Mouse (Mus musculus): ENCODE results near the gene Kcnn1.
A peak's percentile ranks its signal among the peaks of the same experiment; 100 is the strongest.

The Kcnn1 gene

DNA sequence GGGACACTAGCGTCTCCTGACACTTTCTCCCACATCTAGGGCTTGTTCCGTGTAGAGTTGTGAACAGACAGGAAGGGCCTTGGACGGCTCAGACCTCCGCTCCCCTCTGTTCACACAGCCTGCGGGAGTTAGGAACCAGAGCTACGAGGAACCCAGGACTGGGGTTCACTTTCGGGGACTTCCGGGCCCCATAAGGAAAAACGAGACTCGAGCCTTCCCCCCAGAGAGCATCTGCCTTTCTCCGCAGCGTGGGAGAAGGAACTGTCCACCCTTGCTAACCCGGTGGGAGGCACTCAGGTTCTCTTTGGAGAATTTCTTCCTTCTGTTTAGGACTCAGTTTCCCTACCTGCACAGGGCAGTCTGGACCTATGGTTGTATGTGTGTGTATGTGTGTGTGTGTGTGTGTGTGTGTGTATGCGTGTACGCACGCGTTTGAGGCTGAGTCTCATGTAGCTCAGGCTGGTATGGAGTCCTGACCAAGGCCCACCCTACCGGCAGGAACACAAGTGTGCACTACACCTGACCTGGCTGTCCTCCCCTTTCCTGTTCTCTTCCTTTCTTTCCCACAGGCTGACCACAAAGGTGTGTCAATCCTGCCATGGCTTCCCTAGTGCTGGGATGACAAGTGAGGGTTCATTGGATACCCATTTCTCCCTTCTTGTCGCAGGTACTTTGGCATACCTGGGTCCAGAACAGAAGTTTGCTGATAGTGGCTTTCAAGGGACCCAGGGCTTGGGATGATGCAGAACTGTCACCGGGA, 30.0 kb upstream of the Kcnn1 start:
- no peak for DNase-seq

DNA sequence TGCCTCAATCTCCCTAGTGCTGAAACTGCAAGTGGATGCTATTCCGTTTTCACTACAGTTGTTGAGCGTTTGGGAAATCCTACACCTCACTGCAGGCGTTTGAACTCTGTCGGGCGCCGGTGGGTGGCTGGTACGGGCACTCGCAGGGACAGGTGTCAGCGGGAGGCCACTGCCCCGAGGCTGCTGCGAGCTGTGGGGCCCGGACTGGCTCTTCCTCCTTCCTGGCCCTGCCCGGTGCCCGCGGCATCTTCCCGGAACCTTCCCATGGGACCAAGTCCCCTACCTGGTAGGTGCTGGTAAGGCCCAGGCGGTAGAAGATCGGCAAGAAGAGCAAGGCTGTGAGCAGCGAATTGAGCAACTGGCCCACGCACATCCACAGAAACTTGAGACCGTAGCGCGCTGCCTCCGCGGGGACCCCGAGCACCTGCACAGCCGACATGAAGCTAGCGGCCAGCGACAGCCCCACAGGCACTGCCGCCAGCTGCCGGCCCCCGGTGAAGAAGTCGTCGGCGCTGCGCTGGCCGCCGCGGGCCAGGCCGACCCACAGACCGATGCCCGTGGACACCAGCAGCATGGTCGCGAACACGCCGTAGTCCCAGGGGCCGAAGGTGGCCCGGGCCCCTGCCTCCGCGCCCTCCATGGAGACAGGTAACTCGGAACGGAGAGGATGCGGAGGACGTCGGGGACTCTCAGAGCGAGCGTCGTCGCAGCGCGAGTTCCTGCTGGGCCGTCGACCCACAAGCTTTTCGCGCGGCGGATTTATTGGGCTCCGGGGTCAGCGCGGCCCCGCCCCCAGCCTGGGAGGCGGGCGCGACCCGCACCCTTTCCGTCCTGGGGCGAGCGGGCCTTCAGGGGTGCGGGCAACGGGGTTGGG, 29.2 kb upstream of the Kcnn1 start, which contains the start of gene Slc5a5:
Gene Slc5a5 (minus strand): TSS at position 736 of the 874 bp plus-strand sequence.
- DNase-seq: no peak

DNA sequence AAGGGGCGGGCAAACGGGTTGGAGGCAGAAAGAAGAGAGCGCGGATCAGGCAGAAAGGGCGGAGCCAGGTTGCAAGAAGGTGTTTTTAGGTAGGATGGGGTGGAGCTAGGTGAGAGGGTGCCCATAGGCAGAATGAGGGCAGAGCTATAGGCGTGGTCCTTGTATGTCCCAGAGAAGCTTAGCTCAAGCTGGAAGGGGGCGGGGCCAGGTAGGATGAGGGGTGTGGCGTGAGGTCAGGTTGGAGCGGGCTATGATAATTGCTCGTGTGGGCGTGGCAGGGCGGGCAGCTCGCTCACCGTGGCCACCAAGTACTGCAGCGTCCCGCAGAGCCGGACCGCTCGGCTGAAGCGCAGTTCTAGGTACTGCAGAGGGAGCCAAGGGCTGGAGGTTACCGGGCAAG, 28.3 kb upstream of the Kcnn1 start:
- no peak for DNase-seq

DNA sequence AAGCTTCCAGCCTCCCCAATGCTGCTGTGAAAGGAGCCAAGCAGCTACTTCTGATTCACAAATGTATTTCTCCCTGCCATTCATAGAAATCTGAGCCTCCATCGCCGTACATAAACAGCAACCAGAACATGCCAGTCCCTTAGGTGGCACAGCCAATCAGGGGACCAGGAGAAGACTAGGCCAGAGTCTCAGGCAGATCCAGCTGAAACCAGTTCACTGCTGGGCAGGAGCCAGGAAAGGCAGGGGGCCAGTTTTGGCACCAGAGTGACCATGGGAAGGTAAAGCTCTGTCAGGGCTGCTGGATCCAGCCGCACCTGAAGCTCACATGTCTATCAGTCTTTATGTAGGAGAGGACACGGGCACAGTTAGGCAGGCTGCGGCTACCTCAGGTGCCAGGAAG, 27.6 kb upstream of the Kcnn1 start:
- DNase-seq: no peak

DNA sequence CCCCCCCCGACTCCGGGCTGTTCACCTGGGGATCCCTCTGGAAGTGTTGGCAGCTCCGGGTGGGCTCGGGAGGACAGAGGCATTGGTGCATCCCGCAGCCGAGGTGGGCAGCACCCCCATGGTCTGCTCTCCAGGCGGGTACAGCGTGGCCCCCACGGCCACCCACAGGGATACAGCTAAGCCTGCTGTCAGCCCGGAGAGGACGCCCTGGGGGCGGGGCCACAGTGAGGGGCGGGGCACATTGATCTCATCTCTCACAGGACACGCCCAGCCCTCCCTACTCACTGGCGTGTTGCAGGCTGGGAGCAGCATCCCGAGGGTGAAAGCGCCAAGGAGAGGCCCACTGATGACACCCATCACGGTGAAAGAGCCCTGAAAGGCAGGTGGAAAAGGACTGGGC, 24.6 kb upstream of the Kcnn1 start:
- no peak for DNase-seq

DNA sequence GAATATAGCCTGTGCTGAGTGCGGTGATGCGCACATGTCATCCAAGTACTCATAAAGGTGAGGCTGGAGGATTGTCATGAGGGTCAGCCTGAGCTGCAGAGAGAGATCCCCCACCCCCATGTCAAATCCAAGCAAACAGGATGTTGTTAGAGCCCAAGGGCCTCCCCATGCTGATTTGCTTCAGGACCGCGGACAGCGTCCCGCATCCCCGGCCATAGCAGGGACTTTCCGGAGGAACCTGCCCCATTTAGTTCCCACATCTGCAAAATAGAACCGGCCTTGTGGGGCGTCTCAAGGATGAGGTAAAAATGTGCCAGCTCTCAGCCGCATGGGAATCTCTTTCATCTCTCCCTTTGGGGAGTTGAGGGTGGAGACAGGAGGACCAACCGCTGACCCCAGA, 22.6 kb upstream of the Kcnn1 start:
- DNase-seq: no peak

DNA sequence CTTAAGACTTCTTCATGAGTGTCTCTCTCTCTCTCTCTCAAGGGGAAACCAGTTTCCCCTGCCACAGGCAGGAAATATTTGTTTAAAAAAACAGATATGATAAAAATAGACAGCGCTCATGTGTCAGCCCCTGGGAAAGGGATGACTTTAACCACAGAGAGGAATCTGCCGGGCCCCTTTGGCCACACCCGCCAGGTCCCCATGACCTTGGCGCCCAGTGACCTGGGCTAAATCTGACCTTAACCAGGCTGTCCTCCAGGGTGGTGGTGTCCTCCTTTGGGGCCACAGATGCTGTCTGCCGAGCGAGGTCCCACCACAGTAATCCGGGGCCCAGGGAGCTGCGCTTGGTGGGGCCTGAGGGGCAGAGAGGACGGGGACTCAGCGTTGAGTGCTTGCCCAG, 21.6 kb upstream of the Kcnn1 start:
- no peak for DNase-seq

DNA sequence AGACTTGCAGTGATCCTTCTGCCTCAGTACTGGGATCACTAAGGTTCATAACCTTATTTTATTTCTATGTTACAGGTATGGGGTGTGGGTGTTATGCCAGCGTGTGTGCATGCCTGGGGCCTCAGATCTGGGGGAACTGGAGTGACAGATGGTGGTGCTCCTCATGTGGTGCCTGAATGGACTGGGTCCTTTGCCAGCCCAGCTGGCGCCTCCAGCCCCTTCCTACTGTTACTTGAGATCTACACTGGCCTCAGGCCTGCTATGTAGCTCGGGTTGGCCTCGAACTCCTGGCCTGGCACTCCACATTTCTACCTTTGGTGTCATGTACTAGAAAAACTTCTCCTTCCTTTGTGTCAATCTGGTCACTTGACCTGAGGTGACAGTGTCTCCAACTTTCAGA, 21.1 kb upstream of the Kcnn1 start:
- no peak for DNase-seq

DNA sequence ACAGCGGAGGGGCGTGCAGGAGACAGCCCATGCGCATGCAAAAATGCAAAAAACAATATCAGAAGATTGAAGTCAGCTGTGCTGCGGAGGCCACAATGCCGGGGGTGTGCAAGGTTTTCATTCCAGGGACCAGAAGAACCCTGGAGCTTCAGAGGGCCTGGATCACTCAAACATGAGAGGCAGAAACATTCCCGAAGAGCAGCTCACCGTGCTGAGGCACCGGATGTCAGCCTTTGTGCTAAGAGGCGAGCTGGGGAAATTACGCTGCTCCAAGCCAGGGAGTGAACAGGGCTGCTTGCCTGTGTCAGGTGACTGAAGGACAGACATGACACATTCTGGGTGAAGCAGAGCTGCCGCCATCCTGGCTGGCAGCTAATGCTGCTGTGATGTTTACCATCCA, 17.5 kb upstream of the Kcnn1 start:
- no peak for DNase-seq

DNA sequence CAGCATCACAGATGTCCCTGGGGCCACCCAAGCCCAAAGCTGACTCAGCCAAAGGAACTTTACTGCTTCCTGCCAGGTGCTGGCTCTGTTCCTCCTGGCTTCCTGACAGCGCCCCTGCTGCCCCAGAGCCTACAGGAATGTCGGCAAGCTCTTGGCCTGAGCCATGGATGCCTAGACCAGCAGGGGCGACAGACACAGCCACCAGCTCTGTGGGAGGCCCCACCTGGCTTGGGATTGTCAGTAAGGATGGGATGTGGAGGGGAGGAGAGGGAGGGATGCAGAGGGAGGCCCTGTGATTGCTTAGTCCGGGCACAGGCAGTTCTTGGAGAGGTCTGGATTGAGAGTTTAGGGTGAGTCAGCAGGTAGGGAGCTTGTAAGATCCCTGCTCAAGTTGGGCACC, 17.1 kb upstream of the Kcnn1 start:
- DNase-seq: peak; percentile 92

DNA sequence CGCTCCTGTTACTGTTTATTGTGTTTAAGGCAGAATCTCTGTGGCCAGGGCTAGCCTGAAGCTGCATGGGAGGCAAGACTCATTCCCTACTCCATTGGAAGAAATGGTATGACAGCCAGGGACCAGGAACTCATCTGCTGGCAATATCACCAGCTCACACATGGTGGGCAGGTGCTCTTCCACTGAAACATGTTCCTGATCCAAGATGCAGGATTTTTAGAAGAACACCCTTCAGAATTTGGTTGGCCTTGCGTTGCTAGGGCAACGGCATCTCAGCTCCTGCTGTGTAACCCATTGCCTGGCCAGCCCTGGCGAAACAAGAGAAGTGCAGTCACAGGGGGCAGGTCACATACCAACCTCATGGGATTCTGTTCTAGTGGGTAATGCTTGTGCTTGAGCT, 16.4 kb upstream of the Kcnn1 start:
- peak; percentile 63 for DNase-seq

DNA sequence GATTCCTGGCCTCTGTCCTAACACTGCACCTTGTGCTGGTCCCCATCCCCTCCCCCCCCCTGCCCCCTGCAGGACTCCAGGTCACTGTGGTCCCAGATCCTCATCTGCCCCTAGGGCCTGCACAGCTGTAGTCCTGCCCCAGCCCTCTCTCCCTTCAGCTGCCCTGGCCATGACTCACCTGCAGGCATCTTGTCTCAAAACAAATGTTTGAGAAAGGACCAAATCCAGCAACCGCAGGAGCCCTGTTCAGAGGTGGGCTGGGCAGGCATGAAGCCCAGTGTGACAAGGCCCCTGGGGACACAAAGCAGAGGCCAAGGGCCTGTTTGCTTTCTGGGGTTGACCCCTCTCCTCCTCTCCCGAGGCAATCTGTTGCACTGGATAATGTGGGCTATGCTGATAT, 15.1 kb upstream of the Kcnn1 start:
- no peak for DNase-seq

DNA sequence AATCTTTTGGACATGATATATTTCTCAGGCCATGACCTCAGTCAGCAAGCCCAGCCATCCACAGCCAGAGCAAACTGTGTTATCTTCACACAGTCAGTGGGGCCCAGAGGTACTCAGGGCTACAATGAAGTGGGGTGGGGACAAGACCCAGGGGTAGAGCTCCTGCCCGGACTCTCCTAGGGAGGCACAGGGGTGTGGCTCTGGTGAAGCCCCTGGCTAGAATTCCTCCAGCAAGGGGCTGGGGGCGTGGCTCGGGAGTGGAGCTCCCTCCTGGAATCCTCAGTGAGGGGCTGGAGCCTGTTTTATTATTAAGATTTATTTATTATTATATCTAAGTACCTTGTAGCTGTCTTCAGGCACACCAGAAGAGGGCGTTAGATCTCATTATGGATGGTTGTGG, 13.3 kb upstream of the Kcnn1 start:
- DNase-seq: no peak

DNA sequence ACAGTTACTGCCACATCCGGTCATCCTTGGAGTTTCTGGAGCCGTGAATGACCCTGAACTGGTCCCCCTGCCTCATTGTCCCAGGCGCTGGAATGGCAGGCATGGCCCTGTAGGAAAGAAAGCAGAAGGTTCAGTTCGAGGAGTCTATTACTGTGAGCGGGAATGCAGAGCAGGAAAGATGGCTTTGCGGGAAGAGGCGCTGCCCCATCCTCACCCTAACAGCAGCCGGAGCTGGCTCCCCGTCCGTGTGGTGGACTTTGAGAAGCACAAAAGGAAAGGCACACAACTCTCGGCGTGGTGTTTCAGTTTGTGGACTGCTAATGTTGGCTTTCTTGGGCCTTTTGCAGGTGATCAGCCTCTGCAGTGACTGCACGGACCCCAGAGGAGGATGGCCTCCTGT, 11.4 kb upstream of the Kcnn1 start:
- DNase-seq: no peak

DNA sequence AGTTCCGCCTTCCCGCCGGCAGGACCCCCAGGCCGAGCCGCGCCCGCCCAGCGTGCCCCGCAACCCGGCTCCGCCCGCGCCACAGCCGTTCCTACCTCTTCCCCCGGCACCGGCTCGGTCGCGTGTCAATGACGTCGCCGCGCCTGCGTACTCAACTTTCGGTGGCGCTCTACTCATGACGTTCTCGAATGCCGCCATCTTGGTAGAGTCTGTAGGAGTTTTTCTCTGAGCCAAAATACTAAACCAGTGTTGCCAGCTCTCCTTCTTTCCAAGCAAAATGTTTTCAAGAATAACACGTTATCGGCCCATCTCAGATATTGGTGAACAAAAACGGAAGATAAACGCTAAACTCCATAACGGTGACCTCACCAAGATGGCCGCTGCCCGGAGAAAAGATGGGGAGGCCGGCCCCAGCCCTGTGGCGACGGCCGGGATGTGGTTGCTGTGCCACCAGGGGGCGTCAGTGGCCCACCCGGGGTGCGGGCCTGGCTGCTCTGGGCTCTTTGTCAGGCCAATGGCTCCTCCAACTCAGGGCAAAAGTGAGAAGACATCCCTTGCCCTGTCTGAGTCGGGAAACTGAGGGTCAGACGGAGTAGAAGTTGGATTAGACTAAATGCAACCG, 10.4 kb upstream of the Kcnn1 start, which contains the start of gene Ccdc124:
Gene Ccdc124 (minus strand): TSS at position 572 of the 622 bp plus-strand sequence.
- DNase-seq: peak; percentile 97

DNA sequence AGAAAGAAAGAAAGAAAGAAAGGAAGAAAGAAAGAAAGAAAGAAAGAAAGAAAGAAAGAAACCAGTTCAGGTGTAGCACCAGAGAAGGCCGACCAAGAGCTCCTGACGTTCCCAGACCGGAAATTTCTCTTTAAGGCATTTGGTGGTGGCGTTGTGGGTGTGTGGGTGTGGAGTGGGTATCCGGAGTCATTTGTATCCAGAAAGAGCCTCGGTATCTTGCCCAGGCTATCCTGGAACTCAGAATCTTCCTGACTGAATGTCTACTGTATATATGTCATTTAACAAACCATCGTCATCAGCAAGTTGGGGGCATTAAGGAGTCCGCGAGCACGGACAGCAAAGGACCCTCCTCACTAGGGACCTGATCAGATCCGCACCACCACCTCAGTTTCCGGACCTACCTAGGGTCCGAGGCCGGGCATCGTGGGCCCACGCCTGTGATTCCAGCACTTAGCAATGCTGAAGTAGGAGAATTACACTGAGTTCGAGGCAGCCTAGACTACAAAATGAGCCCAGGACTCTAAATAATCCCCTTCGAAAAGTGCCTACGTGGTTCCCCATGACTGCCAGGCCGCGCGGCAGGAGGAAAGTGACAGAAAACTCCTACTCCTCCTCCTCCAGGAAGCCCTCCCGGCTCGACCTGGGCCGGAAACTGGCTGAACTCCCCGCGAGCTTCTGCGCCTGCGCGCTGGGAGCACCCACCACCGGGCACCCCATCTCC, 9.7 kb upstream of the Kcnn1 start:
- no peak for DNase-seq

DNA sequence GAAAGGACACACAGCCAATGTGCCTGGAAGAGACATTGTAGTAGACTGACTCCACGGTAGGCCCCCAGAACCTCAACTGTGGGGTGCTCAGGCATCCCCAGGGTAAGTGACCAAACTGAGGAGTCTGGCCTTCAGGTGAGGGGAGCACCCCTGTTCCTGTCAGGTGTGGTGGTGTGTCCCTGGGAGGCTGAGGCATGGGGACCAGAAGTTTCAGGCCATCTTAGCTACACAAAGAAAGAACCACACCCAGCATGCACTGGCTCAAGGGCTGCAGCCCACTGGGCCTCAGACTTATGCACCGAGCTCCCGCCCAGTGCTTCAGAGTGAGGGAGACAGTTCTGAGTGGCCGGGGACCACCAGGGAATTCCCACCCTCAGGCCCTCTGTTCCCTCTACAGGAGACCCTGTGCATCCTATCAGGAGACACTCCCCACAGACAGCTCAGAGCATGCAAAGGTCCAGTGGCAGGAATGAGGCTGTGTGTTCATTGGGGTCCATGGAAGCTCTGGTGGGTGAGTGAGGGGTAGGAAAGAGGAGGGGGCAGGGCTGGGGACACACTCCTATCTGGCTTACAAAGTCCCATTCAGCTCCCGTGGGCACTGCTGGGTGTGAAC, 8.2 kb upstream of the Kcnn1 start:
- no peak for DNase-seq

DNA sequence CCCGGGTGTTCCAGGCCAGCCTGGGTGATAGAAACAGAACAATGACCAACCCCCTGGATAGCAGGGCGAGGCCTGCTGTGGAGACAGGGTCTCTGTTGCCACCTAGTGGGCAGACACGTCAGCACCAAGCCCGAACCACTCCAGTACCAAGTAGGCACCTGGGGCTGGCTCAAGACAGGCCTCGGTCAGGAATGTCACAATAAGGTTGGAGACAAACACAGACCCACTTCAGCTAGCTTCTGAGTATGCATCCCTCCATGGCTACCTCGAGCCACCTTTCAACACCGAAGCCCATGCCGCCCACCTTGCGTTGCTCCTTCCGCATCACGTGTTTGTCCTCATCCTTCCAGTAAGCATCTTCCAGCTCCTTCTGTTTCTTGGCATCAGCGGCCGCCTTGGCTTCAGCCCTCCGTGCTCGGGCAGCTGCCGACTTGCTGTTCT, 6.6 kb upstream of the Kcnn1 start:
- DNase-seq: peak; percentile 65

DNA sequence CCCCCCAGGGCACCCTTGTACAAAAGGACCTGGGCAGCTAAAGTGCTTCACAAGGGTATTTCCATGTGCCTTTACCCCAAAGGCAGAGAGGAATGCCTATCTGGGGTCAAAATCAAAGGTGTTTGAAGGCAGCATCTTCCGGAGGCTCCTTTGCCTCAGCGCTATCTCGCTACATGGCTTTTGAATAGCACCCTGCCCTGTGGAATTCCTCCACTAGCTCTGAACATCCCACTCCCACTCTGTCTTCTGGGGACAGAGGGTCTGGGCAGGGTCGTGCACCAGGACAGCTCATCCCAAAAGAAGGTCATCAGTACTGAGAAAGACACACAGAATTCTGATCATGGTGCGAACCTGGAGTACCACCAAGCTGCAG, 6.1 kb upstream of the Kcnn1 start:
- no peak for DNase-seq

DNA sequence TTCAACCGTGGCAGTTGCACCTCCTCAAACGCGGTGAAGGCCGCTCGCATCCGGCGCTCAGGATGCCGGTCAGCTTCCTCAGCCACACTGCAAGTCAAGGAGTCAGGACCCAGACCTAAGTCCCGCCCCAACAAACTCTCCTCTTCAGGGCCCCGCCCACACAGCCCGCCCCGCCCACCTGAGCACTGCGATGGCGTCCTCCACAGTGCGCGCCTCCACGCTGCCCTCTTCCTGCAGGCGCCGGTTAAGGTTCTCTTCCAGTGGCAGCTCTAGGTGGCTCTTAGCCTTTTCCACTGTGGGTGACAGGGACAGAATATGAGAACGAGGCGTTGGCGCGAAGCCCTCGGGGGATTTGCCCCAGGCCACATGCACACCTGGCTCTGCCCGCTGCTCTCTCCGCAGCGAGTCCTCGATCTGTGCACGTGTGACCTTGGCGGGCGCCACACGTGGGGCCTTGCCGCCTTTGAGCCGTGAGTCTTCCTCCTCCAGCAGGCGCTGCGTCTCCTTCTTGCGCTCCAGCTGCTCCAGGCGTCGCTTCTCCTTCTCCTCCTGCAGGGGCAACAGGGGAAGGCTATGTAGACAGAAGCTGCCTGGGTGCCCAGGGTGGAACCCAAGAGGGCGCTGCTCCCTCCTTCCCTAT, 5.6 kb upstream of the Kcnn1 start:
- no peak for DNase-seq

DNA sequence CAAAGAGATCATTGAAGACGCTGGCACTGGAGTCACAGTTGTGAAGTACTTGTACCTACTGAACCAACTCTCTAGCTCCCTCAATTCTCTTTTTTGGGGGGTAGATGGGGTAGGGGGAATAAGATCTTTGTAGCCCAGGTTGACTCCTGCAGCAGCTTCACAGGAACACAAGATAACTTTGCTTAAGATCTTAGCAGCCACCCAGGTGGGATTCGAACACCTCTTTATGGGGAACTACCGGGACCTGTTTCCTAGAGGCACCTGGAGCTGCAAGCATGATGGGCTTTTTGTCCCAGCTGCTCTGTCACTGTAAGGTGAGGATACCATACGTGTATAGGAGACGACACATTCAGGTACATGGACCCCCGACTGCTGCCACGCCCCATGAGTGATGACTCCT, 3.5 kb upstream of the Kcnn1 start:
- no peak for DNase-seq

DNA sequence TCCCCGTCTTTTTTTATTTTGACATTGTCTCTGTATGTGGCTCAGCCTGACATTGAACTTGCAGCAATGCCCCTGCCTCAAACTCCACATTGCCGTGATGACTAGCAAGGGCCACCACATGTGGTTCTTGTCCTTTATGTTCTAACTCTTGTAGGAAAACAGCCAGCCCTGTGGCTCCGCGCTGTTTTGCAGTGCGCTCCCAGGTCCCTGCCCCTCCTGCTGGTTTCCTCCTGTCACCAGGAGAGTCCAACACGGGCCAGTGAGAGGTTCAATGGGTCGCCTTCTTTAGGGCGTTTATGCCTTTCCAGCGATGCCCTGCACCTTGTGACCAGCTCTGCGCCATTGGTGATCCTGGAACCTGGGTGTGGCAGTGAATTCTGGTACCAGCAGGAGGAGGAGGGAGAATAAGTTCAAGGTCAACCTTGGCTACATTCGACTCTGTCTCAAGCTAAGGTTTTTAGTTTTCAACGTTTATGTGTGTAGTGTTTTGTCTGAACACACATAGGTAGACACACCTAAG, 3.0 kb upstream of the Kcnn1 start:
- DNase-seq: no peak
